Mouse (Mus musculus) brain, embryonic 14.5 days (tissue): ENCODE measurements around the gene Zbtb20. TPM values are rescaled to one million over a fixed set of nuclear protein-coding genes. Genes with fewer than 3 reads are reported as not detected.

ENCODE experiments used
- DNase-seq: peaks from one replicate; pipeline ENCODE4 v3.0.0-alpha.2; 2011; ENCODE audit warnings: low read depth
- CTCF ChIP-seq: fragments of 200-500 bp; IDR thresholded peaks from 2 replicates; pipeline ENCODE4 v1.5.1; 2012; ENCODE audit warnings: inconsistent platforms, mild to moderate bottlenecking, moderate library complexity, borderline replicate concordance; ENCODE audit not compliant: insufficient read depth, insufficient read length; ENCODE audit errors: extremely low read depth
- POLR2A ChIP-seq: fragments of 200-500 bp; IDR thresholded peaks from 2 replicates; pipeline ENCODE4 v1.6.1; 2012; ENCODE audit warnings: mild to moderate bottlenecking, inconsistent platforms, borderline replicate concordance; ENCODE audit not compliant: poor library complexity, insufficient read depth, insufficient read length, severe bottlenecking; ENCODE audit errors: extremely low read depth
- polyA plus RNA-seq: library from polyadenylated mRNA; depleted of rRNA; stranded (reverse); fragments of >200 nt; gene quantifications from 2 replicates; pipeline ENCODE4 v1.2.3, GENCODE M21; 2012

The Zbtb20 gene
- polyA plus RNA-seq, 1 experiment = 18.0 TPM

GRCm38 (mm10) chr16:43302171-43302570 lies 426.5 kb downstream of the Zbtb20 start:
- DNase-seq = no peak
- no peak for TF ChIP-seq POLR2A
- no peak for TF ChIP-seq CTCF

DNA sequence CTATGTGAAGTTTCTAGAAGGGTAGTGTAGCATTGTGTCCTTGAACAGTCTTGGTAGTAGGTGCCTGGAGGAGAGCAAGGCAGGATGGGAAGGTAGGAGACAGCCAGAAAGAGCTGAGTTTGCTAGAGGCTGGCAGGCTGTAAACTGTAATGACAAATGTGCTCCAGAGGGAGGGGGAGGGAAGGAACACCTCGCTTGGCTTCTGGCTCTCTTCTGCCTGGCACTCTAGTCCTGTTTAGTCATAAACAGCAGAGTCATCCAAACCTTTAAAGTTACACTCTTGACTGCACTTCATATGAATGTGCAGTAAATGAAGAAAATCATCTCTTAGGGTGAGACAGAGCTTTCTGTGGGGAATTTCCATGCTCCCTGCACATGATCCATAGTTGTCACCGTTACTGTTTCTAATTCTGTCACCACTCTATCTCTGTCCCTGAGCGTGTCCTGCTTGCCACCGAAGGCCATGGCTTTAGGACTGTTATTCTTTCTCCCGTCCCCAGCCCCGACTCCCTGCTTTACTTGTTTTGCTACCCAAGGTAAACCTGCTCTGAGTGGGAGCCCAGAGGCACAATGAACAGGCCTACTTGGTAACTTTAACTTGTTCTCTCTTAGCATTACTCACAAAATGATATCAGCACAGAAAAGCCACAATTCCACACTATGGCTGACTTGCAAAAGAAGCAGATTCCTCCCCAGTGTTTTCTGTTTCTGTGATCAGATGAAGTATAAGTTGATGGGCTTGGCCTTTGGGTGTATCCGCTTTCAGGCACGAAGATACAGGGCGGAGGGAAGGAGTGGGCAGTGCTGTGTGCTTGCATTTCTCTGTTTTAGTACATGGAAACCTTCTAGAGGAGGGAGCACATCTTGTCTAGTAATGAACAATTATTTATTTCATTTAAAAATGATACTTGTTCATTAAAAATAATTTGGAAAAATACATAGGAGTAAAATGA lies 427.8 kb downstream of the Zbtb20 start:
- no peak for TF ChIP-seq CTCF
- no peak for TF ChIP-seq POLR2A
- DNase-seq = peak; percentile 66

DNA sequence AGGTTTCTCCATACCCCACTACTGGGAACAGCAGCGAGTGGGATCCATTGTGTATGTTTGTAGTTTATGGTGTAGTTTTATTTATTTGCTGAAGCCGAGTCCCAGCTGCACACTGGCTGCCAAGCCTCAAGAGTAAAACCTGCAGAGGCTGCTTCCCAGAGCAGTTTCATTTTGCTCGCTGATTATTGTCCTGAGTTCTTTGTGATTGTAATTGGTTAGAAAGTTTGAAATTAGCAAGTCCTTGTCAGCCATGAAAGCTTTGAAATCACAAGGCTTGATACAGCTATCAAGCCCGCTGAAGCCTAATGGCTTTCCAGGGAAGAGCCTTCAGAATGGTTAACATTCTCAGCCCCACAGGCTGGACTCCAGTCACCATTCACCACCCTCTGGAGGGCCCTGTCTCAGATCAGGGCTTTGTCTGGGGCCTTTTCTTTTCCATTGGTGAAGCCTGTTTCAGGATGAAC lies 434.3 kb downstream of the Zbtb20 start:
- peak; percentile 96 for DNase-seq
- TF ChIP-seq CTCF = no peak
- TF ChIP-seq POLR2A = no peak

GRCm38 (mm10) chr16:43324009-43324408 lies 448.3 kb downstream of the Zbtb20 start:
- no peak for DNase-seq
- TF ChIP-seq POLR2A (no peak), CTCF (no peak)

DNA sequence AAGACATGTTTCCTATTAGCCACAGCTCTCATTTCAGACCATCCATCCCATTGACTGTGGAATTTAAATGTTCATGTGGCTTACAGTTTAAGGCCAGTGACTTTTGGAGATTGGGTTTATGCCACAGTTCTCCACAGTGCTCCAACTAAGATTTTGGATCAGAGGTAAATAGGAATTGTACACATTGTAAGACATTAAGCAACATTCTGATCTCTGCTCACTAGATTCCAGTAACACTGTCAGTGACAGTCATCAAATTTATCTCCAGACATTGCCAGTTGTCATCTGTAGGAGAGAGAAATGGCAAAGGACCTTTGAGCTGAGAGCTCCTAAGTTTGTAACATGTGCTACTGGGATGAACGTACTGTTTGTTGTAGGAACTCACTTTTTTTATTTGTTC lies 452.5 kb downstream of the Zbtb20 start:
- DNase-seq = no peak
- TF ChIP-seq POLR2A = no peak
- TF ChIP-seq CTCF = no peak

DNA sequence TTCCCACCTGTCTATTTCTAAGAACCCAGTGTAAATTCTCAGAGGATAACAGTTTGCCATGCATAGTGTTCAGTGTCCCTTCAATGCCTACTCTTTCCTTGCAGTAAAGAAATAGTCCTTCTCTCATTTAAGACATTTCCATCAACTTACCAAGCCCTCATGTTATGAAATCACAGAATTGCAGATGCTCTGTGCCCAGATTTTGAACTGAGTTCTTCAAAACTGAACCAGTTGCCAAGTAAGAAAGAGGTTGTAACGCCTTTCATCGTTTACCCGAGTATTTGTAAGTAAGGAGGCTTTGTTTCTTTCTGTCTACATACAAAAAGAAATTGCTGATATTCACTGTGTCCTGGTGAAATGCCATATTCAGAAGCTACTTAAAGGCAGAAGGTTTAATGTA lies 454.5 kb downstream of the Zbtb20 start:
- DNase-seq = no peak
- TF ChIP-seq CTCF = no peak
- no peak for TF ChIP-seq POLR2A

GRCm38 (mm10) chr16:43331440-43331839 lies 455.8 kb downstream of the Zbtb20 start:
- no peak for DNase-seq
- no peak for TF ChIP-seq POLR2A

DNA sequence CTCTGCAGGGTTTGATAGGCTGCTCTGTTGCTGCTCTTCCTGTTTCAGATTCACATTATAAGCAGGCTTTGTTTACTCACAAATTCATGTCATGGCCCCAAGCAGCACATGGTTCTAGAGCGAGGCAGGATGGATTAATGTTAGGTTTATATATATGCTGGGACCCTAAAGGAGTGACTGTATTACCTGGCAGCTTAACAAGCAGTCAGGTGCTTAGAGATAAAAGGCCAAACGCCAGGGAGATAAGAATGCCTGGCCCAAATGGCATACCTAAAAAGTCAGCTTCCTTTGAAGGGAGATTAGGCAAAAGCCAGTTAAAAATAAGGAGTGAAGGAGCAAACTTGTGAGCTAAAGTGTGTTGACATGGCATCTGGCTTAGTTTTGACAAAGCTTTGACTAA lies 457.1 kb downstream of the Zbtb20 start:
- TF ChIP-seq CTCF = no peak
- no peak for TF ChIP-seq POLR2A
- no peak for DNase-seq

- TF ChIP-seq CTCF (no peak), POLR2A (no peak)
- no peak for DNase-seq
Measured at GRCm38 (mm10) chr16:43333265-43333664, 457.6 kb downstream of the Zbtb20 start.

DNA sequence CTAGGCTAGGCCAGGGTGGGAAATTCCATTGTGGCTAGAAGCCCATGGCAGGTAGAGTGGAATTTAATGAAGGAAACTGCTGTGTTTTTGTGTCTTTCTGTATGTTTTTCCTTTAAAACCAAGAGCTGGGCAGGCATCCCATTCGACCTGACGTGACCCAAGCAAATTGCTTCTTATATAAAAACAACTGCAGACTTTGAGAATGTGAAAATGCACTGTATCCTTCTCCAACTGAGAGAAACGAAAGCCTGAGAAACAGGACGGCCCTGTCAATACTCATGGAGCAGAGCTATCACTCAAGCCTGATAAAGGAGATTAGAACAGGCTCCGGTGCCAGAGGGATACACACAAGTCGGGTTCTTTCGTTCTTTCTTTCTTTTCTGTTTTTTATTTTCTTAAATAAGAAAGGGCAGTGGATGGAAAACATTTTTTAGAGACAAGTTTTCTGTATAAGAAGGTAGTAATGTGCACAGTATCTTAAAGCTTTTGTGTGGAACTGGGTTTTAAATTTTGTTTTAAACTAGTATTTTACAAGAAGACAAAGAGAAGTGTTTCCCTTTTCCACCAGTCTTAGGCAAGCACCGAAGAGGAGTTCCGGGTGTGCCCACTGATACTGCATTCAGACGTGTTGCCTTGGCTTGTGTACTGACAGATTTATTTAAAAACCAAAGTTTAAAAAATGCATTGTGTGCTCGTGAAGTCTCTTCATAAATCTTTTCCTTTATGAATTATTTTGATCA lies 458.9 kb downstream of the Zbtb20 start:
- no peak for TF ChIP-seq POLR2A
- TF ChIP-seq CTCF = no peak
- peak; percentile 87 for DNase-seq

DNA sequence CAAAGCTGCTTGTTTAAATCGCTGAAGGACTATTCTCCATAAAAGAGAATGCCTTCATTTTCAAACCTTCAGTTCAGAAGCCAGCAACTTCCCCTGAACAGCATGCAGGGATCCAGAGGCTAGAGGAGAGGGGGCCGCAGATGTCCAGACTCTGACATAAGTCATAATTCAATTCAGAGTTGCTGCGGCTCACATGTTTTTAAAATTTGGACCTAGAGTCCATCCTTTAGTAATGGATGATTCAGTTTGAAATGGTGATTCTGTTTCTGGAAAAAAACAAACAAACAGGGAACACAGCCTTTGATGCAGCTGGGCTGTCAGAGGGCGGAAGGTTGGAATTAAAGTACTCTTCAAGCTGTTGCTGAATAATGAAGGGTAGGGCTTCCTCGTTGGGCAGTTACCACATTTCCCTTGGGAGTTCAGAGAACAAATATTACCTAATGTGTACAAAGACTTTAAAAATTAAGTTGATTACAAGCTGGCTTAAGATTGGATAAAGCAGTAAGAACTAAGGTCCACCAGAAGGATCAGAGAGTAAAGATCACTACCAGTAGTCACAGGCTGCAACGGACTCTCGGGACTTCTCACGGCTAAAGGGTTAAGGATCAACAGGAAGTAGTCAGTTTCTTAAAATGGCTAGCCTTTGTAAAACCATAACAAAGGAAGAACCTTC lies 459.6 kb downstream of the Zbtb20 start:
- TF ChIP-seq POLR2A = no peak
- TF ChIP-seq CTCF = no peak
- no peak for DNase-seq
